ENCODE assay signal across 7 mouse cellular contexts in genomic region chr16:17209404-17209960, GRCm38 (mm10). TPM values are rescaled to one million over a fixed set of nuclear protein-coding genes. Genes with fewer than 3 reads are reported as not detected.
A peak's percentile ranks its signal among the peaks of the same experiment; 100 is the strongest.
DNase-seq lines count a peak whose midpoint lies in the region; ATAC-seq and TF ChIP-seq lines count a peak whose summit lies in the region.

No protein-coding gene starts in this region.

- intact Hi-C loops in left cerebral cortex, postnatal 25 days (cut with DNase I), result loop anchor here (1.0 to 5.0 kb wide), 2 partner anchors 67 to 77 kb away; partner anchors contain the start of genes Sdf2l1 and Tmem191c

- peaks cover 70% of the 10 kb centered on the region for H3K4me1 ChIP-seq in G1E (ENCODE audit: insufficient read depth, low read depth, low read length)
- H3K4me1 ChIP-seq in embryonic facial prominence, embryonic 14.5 days (ENCODE audit: control insufficient read depth, insufficient read depth, low read length), result peaks cover 8% of the 10 kb centered on the region; the same call in 1 of the 2 replicates
- H3K4me1 ChIP-seq in midbrain, embryonic 12.5 days, result peaks cover 16% of the 10 kb centered on the region

- TF ChIP-seq CTCF in layer of hippocampus, adult 2 months (conservative IDR thresholded peaks at IDR 0.05), result no peak
- no peak for TF ChIP-seq CTCF in G1E (IDR thresholded peaks at IDR 0.05; ENCODE audit: low read depth, low read length)

- peak overlapping the region; percentile 96 for H3K4me2 ChIP-seq in embryonic facial prominence, embryonic 14.5 days (ENCODE audit: low read depth, low read length)
- H3K4me2 ChIP-seq in midbrain, embryonic 12.5 days (replicated peaks), result peak overlapping the region; percentile 80

- H3K36me3 ChIP-seq in G1E (replicated peaks), result peaks cover 42% of the 10 kb centered on the region
- H3K36me3 ChIP-seq in embryonic facial prominence, embryonic 14.5 days (ENCODE audit: control insufficient read depth, insufficient read depth, low read length), result no peaks in the 10 kb centered on the region
- H3K36me3 ChIP-seq in midbrain, embryonic 12.5 days, result no peaks in the 10 kb centered on the region

- H3K4me3 ChIP-seq in layer of hippocampus, adult 2 months, result peak overlapping the region; percentile 64
- H3K4me3 ChIP-seq in G1E (ENCODE audit: low read depth, low read length), result peak overlapping the region; percentile 91
- peak overlapping the region; percentile 51 for H3K4me3 ChIP-seq in embryonic facial prominence, embryonic 14.5 days (ENCODE audit: low read depth, low read length)
- H3K4me3 ChIP-seq in midbrain, embryonic 12.5 days, result peak overlapping the region; percentile 55

- WGBS in embryonic facial prominence, embryonic 14.5 days, result 3% methylated on average over 37 of the region's 37 CpGs
- WGBS in midbrain, embryonic 12.5 days, result 2% methylated on average over 37 of the region's 37 CpGs

- DNase-seq in layer of hippocampus, adult 2 months (ENCODE audit: low spot score in 2 of 2), result no peak
- DNase-seq in layer of hippocampus, postnatal 36 days, result no peak
- peak; percentile 39 for DNase-seq in G1E (ENCODE audit: low spot score)
- DNase-seq in embryonic facial prominence, embryonic 14.5 days (ENCODE audit: low spot score), result no peak
- DNase-seq in kidney, postnatal 10 days, result peak; percentile 39
- no peak for DNase-seq in left cerebral cortex, postnatal 25 days (ENCODE audit: low spot score in 2 of 2)

- no peaks in the 10 kb centered on the region for H3K9me3 ChIP-seq in G1E (replicated peaks)
- no peaks in the 10 kb centered on the region for H3K9me3 ChIP-seq in embryonic facial prominence, embryonic 14.5 days (ENCODE audit: control insufficient read depth, low read length)
- no peaks in the 10 kb centered on the region for H3K9me3 ChIP-seq in midbrain, embryonic 12.5 days

- H3K27me3 ChIP-seq in G1E (ENCODE audit: insufficient read depth, low read length), result no peaks in the 10 kb centered on the region; the same call in 1 of the 2 replicates
- peaks cover 32% of the 10 kb centered on the region for H3K27me3 ChIP-seq in embryonic facial prominence, embryonic 14.5 days (replicated peaks; ENCODE audit: control insufficient read depth, insufficient read depth, low read length)
- peaks cover 33% of the 10 kb centered on the region for H3K27me3 ChIP-seq in midbrain, embryonic 12.5 days

- peak overlapping the region; percentile 86 for H3K27ac ChIP-seq in layer of hippocampus, adult 2 months
- no peak overlapping the region for H3K27ac ChIP-seq in embryonic facial prominence, embryonic 14.5 days (replicated peaks; ENCODE audit: low read depth, low read length)
- H3K27ac ChIP-seq in midbrain, embryonic 12.5 days (replicated peaks), result peak overlapping the region; percentile 94

- ATAC-seq in G1E (ENCODE audit: extremely low read depth, insufficient number of reproducible peaks, low FRiP score, poor library complexity, severe bottlenecking), result no peak
- no peak for ATAC-seq in embryonic facial prominence, embryonic 14.5 days (ENCODE audit: low read depth)
- peak; percentile 1; the same call in 1 of the 2 replicates for ATAC-seq in midbrain, embryonic 12.5 days (ENCODE audit: low FRiP score, low read depth)

- peak overlapping the region; percentile 26; the same call in 1 of the 2 replicates for H3K9ac ChIP-seq in embryonic facial prominence, embryonic 14.5 days (ENCODE audit: low read depth, low read length)
- peak overlapping the region; percentile 65 for H3K9ac ChIP-seq in midbrain, embryonic 12.5 days (replicated peaks)

RNA-seq across cellular contexts. Expression of gene Rimbp3, which starts 1.1 kb away (rescaled TPM):
- total RNA-seq in layer of hippocampus, adult 2 months (2021), result 1 to 10 TPM; 3.9 to 4.3 TPM
- total RNA-seq in layer of hippocampus, postnatal 36 days (2021), result 1 to 10 TPM; 3.0 to 3.5 TPM
- total RNA-seq in G1E (2014; fragmentation: Nextera tagmentation) (5.6 TPM in 2 replicates), G1E (2017) (1.6 and 2.1 TPM in 2 replicates)
- 1.5 and 1.7 TPM in 2 replicates for polyA plus RNA-seq in G1E (2012)
- 0.17 and 0.34 TPM in 2 replicates for polyA plus RNA-seq in embryonic facial prominence, embryonic 14.5 days (2014; fragmentation: Nextera tagmentation; extraction: Ambion mirVana)
- polyA plus RNA-seq in midbrain, embryonic 12.5 days (2016; fragmentation: Nextera tagmentation; extraction: Ambion mirVana), result 2.3 TPM in 2 replicates
- 1 to 10 TPM; 1.1 to 2.3 TPM for total RNA-seq in left cerebral cortex, postnatal 25 days (2021)

RNA-seq across cellular contexts. Expression of gene Ube2l3, which starts 7.0 kb away (rescaled TPM):
- total RNA-seq in layer of hippocampus, adult 2 months (2021), result 100 to 1,000 TPM; 133 to 139 TPM
- 100 to 1,000 TPM; 157 to 159 TPM for total RNA-seq in layer of hippocampus, postnatal 36 days (2021)
- total RNA-seq in G1E (2014; fragmentation: Nextera tagmentation) (356 and 455 TPM in 2 replicates), G1E (2017) (143 and 176 TPM in 2 replicates)
- 96.3 and 111 TPM in 2 replicates for polyA plus RNA-seq in G1E (2012)
- 301 and 303 TPM in 2 replicates for polyA plus RNA-seq in embryonic facial prominence, embryonic 14.5 days (2014; fragmentation: Nextera tagmentation; extraction: Ambion mirVana)
- 371 TPM in 2 replicates for polyA plus RNA-seq in midbrain, embryonic 12.5 days (2016; fragmentation: Nextera tagmentation; extraction: Ambion mirVana)
- 100 to 1,000 TPM; 138 to 158 TPM for total RNA-seq in left cerebral cortex, postnatal 25 days (2021)

RNA-seq across cellular contexts. Expression of gene Hic2, which starts 23.9 kb away (rescaled TPM):
- 1 to 10 TPM; 5.2 to 5.5 TPM for total RNA-seq in layer of hippocampus, adult 2 months (2021)
- 1 to 10 TPM; 4.5 to 5.9 TPM for total RNA-seq in layer of hippocampus, postnatal 36 days (2021)
- total RNA-seq in G1E (2014; fragmentation: Nextera tagmentation), result 25.1 and 25.6 TPM in 2 replicates
- total RNA-seq in G1E (2017), result 14.8 and 15.1 TPM in 2 replicates
- 21.4 and 22.0 TPM in 2 replicates for polyA plus RNA-seq in G1E (2012)
- polyA plus RNA-seq in embryonic facial prominence, embryonic 14.5 days (2014; fragmentation: Nextera tagmentation; extraction: Ambion mirVana), result 3.0 and 3.5 TPM in 2 replicates
- 15.3 and 18.6 TPM in 2 replicates for polyA plus RNA-seq in midbrain, embryonic 12.5 days (2016; fragmentation: Nextera tagmentation; extraction: Ambion mirVana)
- 1 to 10 TPM; 4.2 to 4.4 TPM for total RNA-seq in left cerebral cortex, postnatal 25 days (2021)

Comparison
In these comparisons a context has a peak if more than half of its experiments do, and no peak if none do; other contexts are left out.
1. DNase-seq: peak in G1E (single experiment) and kidney, postnatal 10 days (single experiment); none in layer of hippocampus, adult 2 months (0 of 2), layer of hippocampus, postnatal 36 days (0 of 2), embryonic facial prominence, embryonic 14.5 days (single experiment) and left cerebral cortex, postnatal 25 days (0 of 2).
2. Peak in every context shown above with its lines, with median percentiles within 50 percentile points of each other: H3K4me3 ChIP-seq.